Mouse (Mus musculus): ENCODE measurements around the gene Rnf216. TPM values are rescaled to one million over a fixed set of nuclear protein-coding genes. Genes with fewer than 3 reads are reported as not detected.
"Not testable (repeated sequence)": the region's sequence is repeated elsewhere in the genome, so short reads cannot be mapped to it uniquely, and the experiment has no call there.

Rnf216 gene
- total RNA-seq (2015; ENCODE audit: low replicate concordance) (31.0 and 33.1 TPM in 2 replicates), total RNA-seq (2017; ENCODE audit: low replicate concordance) (31.1 and 45.7 TPM in 2 replicates)

- peak; percentile 94 for ATAC-seq (replicated peaks; ENCODE audit: low FRiP score, poor library complexity, severe bottlenecking)
These were observed at the start of gene Rnf216 for GRCm38 (mm10) chr5:143112281-143113246. TSS of gene Rnf216 (minus strand) at chr5:143112994.

- no peak for ATAC-seq (replicated peaks; ENCODE audit: low FRiP score, poor library complexity, severe bottlenecking)
These were observed 42.7 kb upstream of the Rnf216 start for GRCm38 (mm10) chr5:143155534-143155933.

- ATAC-seq (replicated peaks; ENCODE audit: low FRiP score, poor library complexity, severe bottlenecking) = no peak
These were observed 41.0 kb upstream of the Rnf216 start for GRCm38 (mm10) chr5:143153756-143154155.

GRCm38 (mm10) chr5:143150044-143150443, 37.2 kb upstream of the Rnf216 start:
- no peak for ATAC-seq (replicated peaks; ENCODE audit: low FRiP score, poor library complexity, severe bottlenecking)

- ATAC-seq (replicated peaks; ENCODE audit: low FRiP score, poor library complexity, severe bottlenecking) = no peak
These were observed 36.7 kb upstream of the Rnf216 start for GRCm38 (mm10) chr5:143149536-143149935.

GRCm38 (mm10) chr5:143148661-143149060, 35.9 kb upstream of the Rnf216 start:
- ATAC-seq (replicated peaks; ENCODE audit: low FRiP score, poor library complexity, severe bottlenecking) = no peak

GRCm38 (mm10) chr5:143147481-143147880, 34.7 kb upstream of the Rnf216 start, which contains the start of gene Olfr718-ps1:
TSS of gene Olfr718-ps1 (minus strand) at chr5:143147581.
- no peak for ATAC-seq (replicated peaks; ENCODE audit: low FRiP score, poor library complexity, severe bottlenecking)

- no peak for ATAC-seq (replicated peaks; ENCODE audit: low FRiP score, poor library complexity, severe bottlenecking)
These were observed 24.8 kb upstream of the Rnf216 start for GRCm38 (mm10) chr5:143137580-143137979.

GRCm38 (mm10) chr5:143135042-143135441, 22.2 kb upstream of the Rnf216 start:
- ATAC-seq (replicated peaks; ENCODE audit: low FRiP score, poor library complexity, severe bottlenecking) = peak; percentile 77

GRCm38 (mm10) chr5:143134216-143135010, 21.6 kb upstream of the Rnf216 start:
- ATAC-seq (replicated peaks; ENCODE audit: low FRiP score, poor library complexity, severe bottlenecking) = not testable (repeated sequence)

GRCm38 (mm10) chr5:143132935-143133514, 20.2 kb upstream of the Rnf216 start:
- ATAC-seq (replicated peaks; ENCODE audit: low FRiP score, poor library complexity, severe bottlenecking) = no peak

- peak; percentile 66; the same call in 1 of the 2 replicates for ATAC-seq (replicated peaks; ENCODE audit: low FRiP score, poor library complexity, severe bottlenecking)
These were observed 17.5 kb upstream of the Rnf216 start for GRCm38 (mm10) chr5:143130342-143130741.

GRCm38 (mm10) chr5:143129101-143129500, 16.3 kb upstream of the Rnf216 start:
- no peak for ATAC-seq (replicated peaks; ENCODE audit: low FRiP score, poor library complexity, severe bottlenecking)

GRCm38 (mm10) chr5:143127837-143128236, 15.0 kb upstream of the Rnf216 start:
- ATAC-seq (replicated peaks; ENCODE audit: low FRiP score, poor library complexity, severe bottlenecking) = no peak

GRCm38 (mm10) chr5:143126908-143127307, 14.1 kb upstream of the Rnf216 start:
- no peak for ATAC-seq (replicated peaks; ENCODE audit: low FRiP score, poor library complexity, severe bottlenecking)

GRCm38 (mm10) chr5:143126089-143126488, 13.3 kb upstream of the Rnf216 start:
- no peak for ATAC-seq (replicated peaks; ENCODE audit: low FRiP score, poor library complexity, severe bottlenecking)

GRCm38 (mm10) chr5:143125601-143126000, 12.8 kb upstream of the Rnf216 start:
- ATAC-seq (replicated peaks; ENCODE audit: low FRiP score, poor library complexity, severe bottlenecking) = no peak

- no peak for ATAC-seq (replicated peaks; ENCODE audit: low FRiP score, poor library complexity, severe bottlenecking)
These were observed 12.1 kb upstream of the Rnf216 start for GRCm38 (mm10) chr5:143124805-143125378.

- no peak for ATAC-seq (replicated peaks; ENCODE audit: low FRiP score, poor library complexity, severe bottlenecking)
These were observed 9.9 kb upstream of the Rnf216 start for GRCm38 (mm10) chr5:143122673-143123072.

GRCm38 (mm10) chr5:143122125-143122524, 9.3 kb upstream of the Rnf216 start:
- ATAC-seq (replicated peaks; ENCODE audit: low FRiP score, poor library complexity, severe bottlenecking) = no peak

Measured in erythroid progenitor cell, adult 5-6 weeks (primary cell).